Mouse (Mus musculus): Measurements from ENCODE around the gene Ncam1.

GRCm38 (mm10) chr9:49527340-49527739 lies 271.4 kb downstream of the Ncam1 start:
- TF ChIP-seq CTCF (IDR thresholded peaks at IDR 0.05; ENCODE audit: extremely low read depth, insufficient read depth, insufficient read length, insufficient replicate concordance) (no peak), POLR2A (IDR thresholded peaks at IDR 0.05; ENCODE audit: low read depth, low read length) (no peak)

Data from spleen, adult 2 months (tissue).